Mouse (Mus musculus) MEL (cell line): ENCODE data around the gene Mfsd4b4. TPM values are rescaled to one million over a fixed set of nuclear protein-coding genes. Genes with fewer than 3 reads are reported as not detected.
"Not testable (repeated sequence)": the region's sequence is repeated elsewhere in the genome, so short reads cannot be mapped to it uniquely, and the experiment has no call there.

ENCODE experiments used
- DNase-seq: peaks from one replicate; pipeline ENCODE4 v3.0.0; 2011; ENCODE audit warnings: low read depth, low spot score
- H3K27ac ChIP-seq: 2 replicates; pipeline ENCODE4 v1.5.1; 2012; ENCODE audit warnings: low read depth, mild to moderate bottlenecking, control low read depth, low read length, moderate library complexity; ENCODE audit not compliant: control insufficient read depth
- H3K27me3 ChIP-seq, 2 experiments: fragments of 150-350 bp in 1 of 2; sonication (generic) in 1 of 2; 2 replicates each; pipeline ENCODE4 v1.6.1; 2012; ENCODE audit warnings: low read length in 2 of 2, mild to moderate bottlenecking in 2 of 2, improper control_type of control experiment in 1 of 2, moderate library complexity in 1 of 2; ENCODE audit not compliant: insufficient read depth in 2 of 2, control insufficient read depth in 1 of 2
- H3K36me3 ChIP-seq, 2 experiments: 2 replicates each; pipeline ENCODE4 v1.6.1; 2012 to 2014; ENCODE audit warnings: low read length in 2 of 2, improper control_type of control experiment in 1 of 2, inconsistent platforms in 1 of 2, mild to moderate bottlenecking in 1 of 2; ENCODE audit not compliant: insufficient read depth in 2 of 2, control insufficient read depth in 1 of 2
- H3K4me1 ChIP-seq, 2 experiments: fragments of 150-350 bp in 1 of 2; sonication (generic) in 1 of 2; 2 replicates each; pipeline ENCODE4 v1.6.1; 2012; ENCODE audit warnings: low read length in 2 of 2, improper control_type of control experiment in 1 of 2, mild to moderate bottlenecking in 1 of 2; ENCODE audit not compliant: insufficient read depth in 2 of 2, control insufficient read depth in 1 of 2
- H3K4me3 ChIP-seq, 2 experiments: fragments of 150-350 bp in 1 of 2; sonication (generic) in 1 of 2; 2 replicates each; pipeline ENCODE4 v1.5.1; 2012; ENCODE audit warnings: low read depth in 2 of 2, low read length in 2 of 2, mild to moderate bottlenecking in 2 of 2, moderate library complexity in 2 of 2, control low read depth in 1 of 2, improper control_type of control experiment in 1 of 2; ENCODE audit not compliant: control insufficient read depth in 1 of 2, insufficient read depth in 1 of 2
- H3K79me2 ChIP-seq: 2 replicates; pipeline ENCODE4 v1.6.1; 2012; ENCODE audit warnings: mild to moderate bottlenecking, low read length, moderate library complexity; ENCODE audit not compliant: control insufficient read depth, poor library complexity, insufficient read depth
- H3K9ac ChIP-seq: 2 replicates; pipeline ENCODE4 v1.6.1; 2012; ENCODE audit warnings: low read depth, mild to moderate bottlenecking, control low read depth, low read length, moderate library complexity; ENCODE audit not compliant: control insufficient read depth, poor library complexity, severe bottlenecking
- H3K9me3 ChIP-seq: fragments of 150-350 bp; sonication (generic); replicated peaks from 2 replicates; pipeline ENCODE4 v1.6.1; 2012; ENCODE audit warnings: mild to moderate bottlenecking, low read length, improper control_type of control experiment, moderate library complexity; ENCODE audit not compliant: insufficient read depth
- CHD2 ChIP-seq: IDR thresholded peaks from 2 replicates; pipeline ENCODE4 v1.6.1; 2011; ENCODE audit warnings: low read length, improper control_type of control experiment
- ELF1 ChIP-seq: IDR thresholded peaks from 2 replicates; pipeline ENCODE4 v1.6.1; 2014; ENCODE audit warnings: low read depth, mild to moderate bottlenecking, inconsistent platforms, low read length, improper control_type of control experiment, moderate library complexity
- ETS1 ChIP-seq: IDR thresholded peaks from 2 replicates; pipeline ENCODE4 v1.6.1; 2012; ENCODE audit warnings: low read depth, mild to moderate bottlenecking, inconsistent platforms, low read length, improper control_type of control experiment, moderate library complexity
- HCFC1 ChIP-seq: IDR thresholded peaks from 2 replicates; pipeline ENCODE4 v1.6.1; 2012; ENCODE audit warnings: low read depth, mild to moderate bottlenecking, inconsistent platforms, low read length, improper control_type of control experiment, moderate library complexity
- JUND ChIP-seq: IDR thresholded peaks from 2 replicates; pipeline ENCODE4 v1.6.1; 2011; ENCODE audit warnings: low read depth, mild to moderate bottlenecking, improper control_type of control experiment, low read length
- KAT2A ChIP-seq: conservative IDR thresholded peaks from 2 replicates; pipeline ENCODE4 v1.6.1; 2012; ENCODE audit warnings: low read depth, low read length, improper control_type of control experiment, inconsistent platforms
- MAZ ChIP-seq: IDR thresholded peaks from 2 replicates; pipeline ENCODE4 v1.6.1; 2012; ENCODE audit warnings: low read depth, mild to moderate bottlenecking, inconsistent platforms, low read length, improper control_type of control experiment
- MEF2A ChIP-seq: IDR thresholded peaks from 2 replicates; pipeline ENCODE4 v1.6.1; 2014; ENCODE audit warnings: low read depth, mild to moderate bottlenecking, inconsistent platforms, low read length, improper control_type of control experiment; ENCODE audit not compliant: poor library complexity, insufficient replicate concordance, severe bottlenecking; ENCODE audit errors: extremely low read depth
- POLR2AphosphoS5 ChIP-seq: IDR thresholded peaks from 2 replicates; pipeline ENCODE4 v1.6.1; 2012; ENCODE audit warnings: low read depth, borderline replicate concordance, mild to moderate bottlenecking, inconsistent platforms, low read length, moderate library complexity, mixed read lengths
- SIN3A ChIP-seq: IDR thresholded peaks from 2 replicates; pipeline ENCODE4 v1.6.1; 2012; ENCODE audit warnings: low read length, improper control_type of control experiment, inconsistent platforms
- TCF12 ChIP-seq: IDR thresholded peaks from 2 replicates; pipeline ENCODE4 v1.6.1; 2014; ENCODE audit warnings: low read depth, mild to moderate bottlenecking, inconsistent platforms, low read length, improper control_type of control experiment, moderate library complexity
- UBTF ChIP-seq: IDR thresholded peaks from 2 replicates; pipeline ENCODE4 v1.6.1; 2012; ENCODE audit warnings: low read depth, mild to moderate bottlenecking, inconsistent platforms, low read length, improper control_type of control experiment, moderate library complexity, borderline replicate concordance; ENCODE audit not compliant: insufficient read depth
- ZKSCAN1 ChIP-seq: IDR thresholded peaks from 2 replicates; pipeline ENCODE4 v1.6.1; 2012; ENCODE audit warnings: low read depth, mild to moderate bottlenecking, inconsistent platforms, low read length, improper control_type of control experiment, moderate library complexity
- ZMIZ1 ChIP-seq: IDR thresholded peaks from 2 replicates; pipeline ENCODE4 v1.6.1; 2012; ENCODE audit warnings: low read depth, mild to moderate bottlenecking, inconsistent platforms, low read length, improper control_type of control experiment, moderate library complexity
- ZNF384 ChIP-seq: IDR thresholded peaks from 2 replicates; pipeline ENCODE4 v1.6.1; 2012; ENCODE audit warnings: low read depth, mild to moderate bottlenecking, inconsistent platforms, low read length, improper control_type of control experiment
- polyA plus RNA-seq, 2 experiments: library from polyadenylated mRNA; stranded (reverse) in 1 of 2; unstranded in 1 of 2; fragments of >175 nt in 1 of 2; fragments of >200 nt in 1 of 2; gene quantifications; 2 replicates each; pipeline versions ENCODE4 v1.2.1 to v1.2.4; 2012; ENCODE audit warnings: low replicate concordance in 2 of 2, low read depth in 1 of 2; ENCODE audit not compliant: insufficient read length in 2 of 2, insufficient read depth in 1 of 2, missing spikeins in 1 of 2
- total RNA-seq: library from RNA; depleted of rRNA; stranded (reverse); fragments of 300-350 nt; gene quantifications from 2 replicates; pipeline ENCODE4 v1.2.3, GENCODE M21; 2012; rRNA removed

The Mfsd4b4 gene
- total RNA-seq (0.04 TPM in 1 of 2 replicates, not detected in the other), polyA plus RNA-seq (not detected)

- no peak within 1 kb of the TSS for H3K9ac ChIP-seq
- H3K4me1 ChIP-seq, result no peaks in the 10 kb centered on the region; a peak in 1 of 4 replicates
- no peak for TF ChIP-seq ZKSCAN1
- no peak for TF ChIP-seq MAZ
- H3K9me3 ChIP-seq, result no peaks in the 10 kb centered on the region
- DNase-seq, result no peak
- no peak within 1 kb of the TSS for H3K27ac ChIP-seq
- no peak within 1 kb of the TSS for H3K4me3 ChIP-seq
- no peaks in the 10 kb centered on the region for H3K79me2 ChIP-seq
- peaks cover 0 to 4% of the 10 kb centered on the region in 2 experiments; a peak in 1 of 4 replicates for H3K36me3 ChIP-seq
- peaks cover 0 to under 1% of the 10 kb centered on the region in 2 experiments; a peak in 1 of 4 replicates for H3K27me3 ChIP-seq
Observed at GRCm38 (mm10) chr10:39898874-39899371, at the start of gene Mfsd4b4. Mfsd4b4 (minus strand) TSS chr10:39899238.

GRCm38 (mm10) chr10:39947195-39947594 is 48.2 kb upstream of the Mfsd4b4 start:
- H3K36me3 ChIP-seq, H3K27ac ChIP-seq, H3K79me2 ChIP-seq, H3K9me3 ChIP-seq, H3K9ac ChIP-seq, H3K27me3 ChIP-seq, H3K4me3 ChIP-seq, H3K4me1 ChIP-seq, DNase-seq: not testable (repeated sequence)

GRCm38 (mm10) chr10:39936553-39936952 is 37.5 kb upstream of the Mfsd4b4 start:
- Histone ChIP-seq H3K4me3 (no peak overlapping the region), H3K27me3 (no peaks in the 10 kb centered on the region; a peak in 1 of 4 replicates), H3K27ac (no peak overlapping the region), H3K36me3 (no peaks in the 10 kb centered on the region), H3K4me1 (no peaks in the 10 kb centered on the region), H3K9me3 (no peaks in the 10 kb centered on the region), H3K9ac (no peak overlapping the region), H3K79me2 (no peaks in the 10 kb centered on the region)
- peak; percentile 28 for DNase-seq
- TF ChIP-seq HCFC1, result no peak
- no peak for TF ChIP-seq UBTF
- no peak for TF ChIP-seq MAZ
- no peak for TF ChIP-seq ZMIZ1
- TF ChIP-seq ZKSCAN1, result no peak
- TF ChIP-seq ELF1, result no peak
- no peak for TF ChIP-seq ZNF384
- no peak for TF ChIP-seq CHD2
- no peak for TF ChIP-seq POLR2AphosphoS5
- no peak for TF ChIP-seq JUND
- no peak for TF ChIP-seq SIN3A
- TF ChIP-seq TCF12, result no peak
- TF ChIP-seq MEF2A, result no peak
- TF ChIP-seq ETS1, result no peak
- TF ChIP-seq KAT2A, result no peak
